ENCODE assay signal across 14 mouse cellular contexts in the genomic region with DNA sequence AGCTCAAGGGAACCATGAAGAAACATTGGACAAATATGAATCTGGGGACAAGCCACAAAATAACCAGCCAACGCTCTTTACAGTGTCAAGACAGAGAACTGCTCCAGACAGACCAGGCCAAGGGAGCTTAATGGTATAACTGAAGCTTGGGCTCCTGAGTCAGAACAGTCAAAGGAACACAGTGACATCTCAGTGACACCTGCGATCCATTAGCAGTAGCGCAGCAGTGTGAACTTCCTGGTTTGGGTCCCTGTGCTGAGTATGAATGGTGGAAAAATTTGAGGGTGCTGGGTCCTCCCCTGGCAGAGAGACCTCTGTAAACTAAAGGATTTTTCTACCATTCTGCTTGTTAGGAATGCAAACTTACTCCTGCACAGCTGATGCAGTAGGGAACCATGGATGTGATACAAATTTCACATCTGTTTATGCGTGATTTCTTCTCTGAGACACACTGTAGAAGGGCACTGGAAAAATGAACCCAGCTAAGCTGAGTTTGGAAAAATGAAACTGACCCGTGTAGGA.
"Had no signal": no experiment of that assay in that cellular context is flagged by ENCODE, and none has a peak within 500 bp of the region (broad histone marks: within the 10 kb centered on the region; RNA-seq: fewer than 3 reads in every experiment).

No protein-coding gene starts in this region.

- ATAC-seq: inflammation-experienced regulatory T-cells, adult 6 months; liver, embryonic 12.5 days; midbrain, embryonic 16.5 days had no signal

- H3K27ac ChIP-seq: kidney, embryonic 15.5 days; left cerebral cortex, adult 2 months; limb, embryonic 10.5 days; liver, embryonic 12.5 days; lung, embryonic 15.5 days; midbrain, embryonic 12.5 days; stomach, embryonic 15.5 days had no signal

- H3K4me3 ChIP-seq: kidney, embryonic 15.5 days; left cerebral cortex, adult 2 months; limb, embryonic 10.5 days; liver, embryonic 12.5 days; lung, embryonic 15.5 days; midbrain, embryonic 12.5 days; stomach, embryonic 15.5 days had no signal

- H3K36me3 ChIP-seq: kidney, embryonic 15.5 days; limb, embryonic 10.5 days; liver, embryonic 12.5 days; lung, embryonic 15.5 days had no signal

- DNase-seq: kidney, adult 18-20 months; kidney, postnatal 14 days; lung, postnatal 14 days; right cerebral cortex, adult 18-20 months; right cerebral cortex, postnatal 25 days had no signal

- H3K27me3 ChIP-seq: kidney, embryonic 15.5 days; liver, embryonic 12.5 days; lung, embryonic 15.5 days; stomach, embryonic 15.5 days had no signal

- H3K4me1 ChIP-seq: kidney, embryonic 15.5 days; lung, embryonic 15.5 days; midbrain, embryonic 12.5 days; stomach, embryonic 15.5 days had no signal
